Mouse (Mus musculus): ENCODE results near the gene Arl13b.

The Arl13b gene

DNA sequence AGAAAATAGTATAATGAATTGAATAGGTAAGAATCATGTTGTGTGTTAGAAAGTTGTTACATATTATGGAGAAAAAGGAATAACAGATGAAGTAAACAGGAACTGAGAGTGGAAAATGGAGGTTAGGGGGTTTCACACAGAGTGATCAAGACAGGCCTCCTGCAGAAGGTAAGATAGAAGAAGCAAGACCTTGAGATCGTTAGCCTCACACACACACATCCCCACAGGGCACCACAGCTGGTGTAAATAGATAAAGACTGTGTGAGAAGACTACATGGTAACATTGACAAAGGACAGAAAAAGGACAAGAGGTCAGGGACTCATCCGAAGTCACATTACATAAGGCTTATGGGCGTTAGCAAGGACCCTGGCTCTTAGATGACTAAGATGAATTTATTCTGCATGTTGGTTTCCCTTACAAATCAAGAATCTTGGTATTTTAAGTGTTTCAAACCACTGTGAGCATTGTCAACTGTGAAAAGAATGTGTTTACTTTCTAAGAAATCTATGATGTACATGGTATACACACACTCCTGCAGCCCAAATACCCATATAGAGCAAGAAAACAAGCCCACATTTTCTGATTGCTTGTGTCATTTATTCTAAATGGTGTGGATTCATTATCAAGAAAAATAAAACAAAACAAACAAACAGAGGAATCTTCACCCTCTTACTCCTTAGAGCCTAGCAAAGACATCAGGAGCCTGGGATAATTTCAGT lies 12.7 kb downstream of the Arl13b start:
- ChIA-PET POLR2A (interaction anchor here in 3 of 4 experiments (0.5 to 1.4 kb wide), 5 partner anchors 9 to 452 kb away, joined by 3 to 8 read pairs (median 3); partner anchors contain the start of genes Nsun3 (in 2 of the 3) and Arl13b (in 1 of the 3)), CTCF (interaction anchor here in 2 of 4 experiments (1.1 to 1.4 kb wide), 2 partner anchors 8 to 13 kb away, joined by 4 read pairs; partner anchors contain the start of gene Arl13b (in 1 of the 2))

DNA sequence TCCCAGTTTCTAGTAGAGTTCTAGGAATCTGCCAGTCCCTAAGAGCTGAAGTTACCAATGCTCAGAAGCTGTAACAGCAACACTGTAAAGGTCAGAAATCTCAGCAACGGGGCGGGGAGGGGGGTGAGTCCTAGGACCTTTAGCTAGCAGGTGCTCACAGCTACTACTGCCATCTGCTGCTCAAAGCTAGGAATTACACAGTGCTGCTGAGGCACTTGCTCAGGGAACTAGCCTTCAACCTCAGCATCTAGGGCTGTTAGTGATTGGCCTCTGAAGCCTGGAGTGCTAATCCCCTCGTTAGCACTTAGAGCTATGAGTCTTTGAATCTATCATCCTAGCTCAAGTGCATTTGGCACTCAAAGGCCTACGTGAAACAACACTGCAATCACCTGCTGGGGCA lies 14.4 kb downstream of the Arl13b start:
- ChIA-PET POLR2A (interaction anchor here in 2 of 4 experiments (0.7 to 1.8 kb wide), 9 partner anchors 11 to 54 kb away, joined by 3 to 15 read pairs (median 5); partner anchors contain the start of genes Arl13b (in 2 of the 2), Nsun3 (in 2 of the 2) and Pros1 (in 1 of the 2)), CTCF (interaction anchor here in 3 of 4 experiments (0.5 to 1.8 kb wide), 14 partner anchors 11 to 270 kb away, joined by 3 to 16 read pairs (median 3); partner anchors contain the start of genes Arl13b (in 3 of the 3), Pros1 (in 2 of the 3) and Nsun3 (in 1 of the 3))

DNA sequence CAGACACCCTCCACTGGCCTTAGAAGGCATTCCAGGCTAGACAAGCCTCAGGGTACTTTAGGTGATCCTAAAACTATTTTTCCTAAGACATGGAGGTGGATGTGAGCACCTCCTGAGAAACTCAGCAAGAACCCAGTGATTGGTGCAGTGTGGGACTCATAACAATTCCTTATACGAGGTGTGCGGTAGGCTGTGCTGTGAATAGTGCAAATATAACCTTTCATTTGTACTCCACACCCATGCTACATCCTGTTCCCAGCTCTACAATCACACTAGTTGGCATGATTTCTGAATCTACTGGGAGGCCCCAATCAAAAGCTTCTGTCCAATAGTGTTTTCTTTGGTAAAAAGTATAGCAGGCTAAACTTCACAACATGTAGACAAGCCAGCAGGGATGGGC lies 14.8 kb downstream of the Arl13b start:
- POLR2A ChIA-PET: interaction anchor here in 2 of 4 experiments (0.7 to 1.8 kb wide), 9 partner anchors 11 to 54 kb away, joined by 3 to 15 read pairs (median 5); partner anchors contain the start of genes Arl13b (in 2 of the 2), Nsun3 (in 2 of the 2) and Pros1 (in 1 of the 2)
- CTCF ChIA-PET: interaction anchor here in 3 of 4 experiments (0.6 to 1.8 kb wide), 14 partner anchors 11 to 325 kb away, joined by 3 to 16 read pairs (median 3); partner anchors contain the start of genes Arl13b (in 3 of the 3), Pros1 (in 2 of the 3) and Nsun3 (in 1 of the 3)

DNA sequence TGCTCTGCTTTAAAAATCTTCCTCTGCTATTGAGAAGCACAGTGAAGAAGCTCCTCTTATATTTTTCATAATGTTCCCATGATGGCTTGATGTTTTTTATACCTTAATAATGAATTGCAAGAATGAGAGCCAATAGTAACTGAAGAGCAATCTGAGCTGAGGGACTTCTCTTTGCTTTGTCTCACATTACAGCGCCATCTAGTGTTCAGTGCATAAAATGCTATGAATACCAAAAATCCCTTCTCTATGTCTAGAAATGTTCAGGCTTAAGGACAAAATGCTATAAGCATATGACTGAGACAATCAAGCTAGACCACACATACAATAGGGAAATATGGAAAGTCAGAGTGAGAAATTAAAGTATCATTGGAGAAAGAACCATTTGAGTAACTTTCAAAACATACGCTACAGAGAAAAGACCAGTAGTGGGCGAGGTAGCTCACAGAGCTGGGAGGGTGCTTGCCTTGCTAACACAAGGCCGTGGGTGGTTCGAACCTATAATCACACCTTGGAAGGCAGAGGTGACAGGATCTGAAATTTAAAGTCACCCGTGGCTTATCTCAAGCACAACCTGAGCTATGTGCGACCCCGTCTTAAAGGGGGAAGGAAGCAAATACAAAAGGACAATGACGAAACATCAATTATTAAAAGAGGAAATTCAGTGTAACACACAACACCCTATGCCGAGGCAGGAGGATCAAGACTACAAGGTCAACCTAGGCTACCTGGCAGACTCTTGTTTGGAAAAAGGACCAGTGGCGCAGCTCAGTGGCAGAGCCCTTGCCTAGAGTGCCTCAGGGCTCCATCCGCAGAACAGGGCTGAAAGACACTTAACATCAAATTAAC lies 20.5 kb downstream of the Arl13b start:
- ChIA-PET CTCF (interaction anchor here (0.5 to 2.0 kb wide), 28 partner anchors 9 to 1301 kb away, joined by 3 to 8 read pairs (median 3); partner anchors contain the start of genes Nsun3 (in 3 of the 4), Arl13b (in 1 of the 4), Pros1 (in 1 of the 4) and Stx19 (in 1 of the 4)), POLR2A (interaction anchor here in 3 of 4 experiments (0.6 to 3.1 kb wide), 6 partner anchors 20 to 60 kb away, joined by 3 to 11 read pairs (median 3); partner anchors contain the start of genes Arl13b (in 3 of the 3) and Nsun3 (in 2 of the 3))

DNA sequence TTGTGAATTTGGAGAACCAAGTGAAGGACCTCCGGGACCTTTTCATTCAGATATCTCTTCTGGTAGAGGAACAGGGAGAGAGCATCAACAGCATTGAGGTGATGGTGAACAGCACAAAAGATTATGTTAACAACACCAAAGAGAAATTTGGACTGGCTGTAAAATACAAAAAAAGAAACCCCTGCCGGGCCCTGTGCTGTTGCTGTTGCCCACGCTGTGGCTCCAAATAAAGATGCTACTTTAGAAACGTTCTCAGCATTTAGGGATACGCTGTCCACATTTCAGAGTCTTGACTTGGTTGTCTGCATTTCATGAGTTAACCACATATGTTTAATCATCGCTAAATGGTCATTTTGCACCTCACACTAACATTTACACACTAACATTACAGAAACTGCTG lies 24.4 kb downstream of the Arl13b start:
- ChIA-PET CTCF (no interaction called here), POLR2A (no interaction called here)

DNA sequence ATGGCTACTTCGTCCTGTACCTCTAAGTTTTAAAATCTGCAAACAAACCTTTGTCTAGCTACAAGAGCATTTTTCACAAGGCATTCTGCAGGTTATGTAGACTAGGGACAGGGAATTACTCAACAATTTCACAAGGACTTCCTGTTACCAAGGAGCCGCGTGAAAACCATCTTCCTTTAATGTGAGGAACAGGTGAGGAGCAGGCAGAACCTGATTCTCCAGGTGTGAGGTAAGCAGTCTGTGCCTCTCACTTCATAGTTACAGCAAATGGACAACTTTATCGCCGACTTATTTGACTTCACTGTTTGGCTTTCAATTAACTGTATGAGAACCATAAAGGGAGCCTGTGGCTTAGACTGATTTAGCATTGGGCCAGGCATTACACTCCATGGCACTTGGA lies 32.3 kb downstream of the Arl13b start, which contains the start of gene Stx19:
TSS of gene Stx19 (plus strand) at position 186 of the 400 bp plus-strand sequence.
- ChIA-PET CTCF (interaction anchor here in 2 of 4 experiments (1.0 to 1.7 kb wide), 2 partner anchors 12 kb away, joined by 3 read pairs; no protein-coding TSS in a partner anchor), POLR2A (interaction anchor here in 1 of 4 experiments (1.6 kb wide), 1 partner anchor 13 kb away, joined by 4 read pairs; no protein-coding TSS in a partner anchor)

DNA sequence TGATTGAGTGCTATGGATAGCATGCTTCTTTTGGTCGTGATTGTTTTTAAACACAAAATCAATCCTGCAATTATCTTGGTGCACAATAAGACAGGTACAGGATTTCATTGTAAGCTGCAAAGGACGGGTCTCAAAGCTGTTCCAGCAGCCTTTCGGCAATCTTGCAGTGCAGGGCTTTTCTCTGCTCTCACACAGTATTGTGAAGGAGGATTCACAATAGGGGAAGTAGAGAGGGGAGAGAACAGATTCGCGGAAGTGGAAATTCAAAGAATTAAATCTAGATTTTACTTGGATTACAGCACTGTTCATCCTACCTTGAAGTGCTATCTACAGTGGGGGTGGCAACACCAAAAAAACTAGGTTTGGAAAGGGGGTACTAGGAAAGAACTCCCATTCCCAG lies 33.0 kb downstream of the Arl13b start:
- ChIA-PET POLR2A (interaction anchor here in 1 of 4 experiments (1.6 kb wide), 2 partner anchors 12 to 27 kb away, joined by 3 to 4 read pairs; partner anchors contain the start of gene Nsun3), CTCF (interaction anchor here in 3 of 4 experiments (1.3 to 1.7 kb wide), 3 partner anchors 12 to 13 kb away, joined by 3 to 5 read pairs (median 4); no protein-coding TSS in a partner anchor)

DNA sequence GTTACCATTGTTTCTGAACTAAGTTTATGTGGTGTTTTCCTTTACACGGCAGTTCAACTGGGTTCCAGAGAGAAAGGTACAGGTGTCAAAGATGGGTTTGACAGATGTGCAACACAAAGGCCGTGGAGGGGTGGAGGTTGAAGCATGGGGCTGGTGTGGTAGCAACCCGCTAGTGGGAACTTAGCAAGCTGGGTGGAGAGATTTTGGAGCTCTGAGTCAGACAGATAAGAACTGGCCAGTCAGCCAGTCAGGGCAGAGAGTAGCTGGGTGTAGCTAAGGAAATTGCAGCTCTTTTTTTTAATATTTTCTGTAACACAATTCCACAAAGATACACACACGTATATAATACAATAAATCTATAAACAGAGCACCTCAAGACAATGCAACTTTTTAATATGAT lies 36.0 kb downstream of the Arl13b start:
- POLR2A ChIA-PET: interaction anchor here in 1 of 4 experiments (2.4 kb wide), 1 partner anchor 25 kb away, joined by 7 read pairs; the partner anchor contains the start of gene Nsun3
- CTCF ChIA-PET: interaction anchor here in 1 of 4 experiments (0.7 kb wide), 1 partner anchor 15 kb away, joined by 3 read pairs; no protein-coding TSS in a partner anchor

DNA sequence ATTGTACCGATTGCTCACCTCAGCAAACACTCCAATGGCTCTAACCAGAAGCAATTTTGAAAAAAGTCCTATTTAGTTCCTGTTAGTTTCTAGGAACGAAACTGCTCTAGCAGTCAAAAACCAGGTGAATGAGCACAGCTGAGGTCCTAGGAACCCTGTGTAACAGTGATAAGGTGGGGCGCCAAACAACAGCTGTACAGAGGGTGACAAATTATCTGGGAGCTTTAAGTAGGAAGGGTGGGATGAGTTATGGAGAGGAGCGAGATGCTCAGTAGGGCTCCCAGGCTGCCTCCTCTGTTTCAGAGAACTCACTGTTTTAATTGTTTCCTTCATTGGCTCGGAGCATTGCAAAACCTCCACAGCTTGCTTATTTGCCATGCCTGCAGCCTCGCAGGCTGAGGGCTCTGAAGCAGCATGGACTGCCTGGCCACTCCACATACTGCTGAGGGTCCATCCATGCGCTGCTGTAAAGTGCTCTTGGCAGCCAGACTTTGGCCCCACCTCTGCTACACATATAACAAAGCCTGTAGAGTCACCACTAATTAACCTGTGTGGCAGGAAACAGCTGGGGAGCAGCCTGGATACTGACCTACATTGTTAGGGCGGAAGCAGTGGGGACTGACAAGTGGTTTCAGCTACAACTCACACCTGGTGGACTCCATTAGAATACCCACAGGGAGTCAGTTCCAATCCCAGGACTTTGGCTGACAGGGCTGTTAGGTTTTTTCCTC lies 39.4 kb downstream of the Arl13b start:
- ChIA-PET POLR2A (interaction anchor here in 1 of 4 experiments (0.7 kb wide), 1 partner anchor 35 kb away, joined by 3 read pairs; no protein-coding TSS in a partner anchor), CTCF (interaction anchor here in 2 of 4 experiments (1.5 to 2.1 kb wide), 2 partner anchors 19 kb away, joined by 5 to 8 read pairs; no protein-coding TSS in a partner anchor)

DNA sequence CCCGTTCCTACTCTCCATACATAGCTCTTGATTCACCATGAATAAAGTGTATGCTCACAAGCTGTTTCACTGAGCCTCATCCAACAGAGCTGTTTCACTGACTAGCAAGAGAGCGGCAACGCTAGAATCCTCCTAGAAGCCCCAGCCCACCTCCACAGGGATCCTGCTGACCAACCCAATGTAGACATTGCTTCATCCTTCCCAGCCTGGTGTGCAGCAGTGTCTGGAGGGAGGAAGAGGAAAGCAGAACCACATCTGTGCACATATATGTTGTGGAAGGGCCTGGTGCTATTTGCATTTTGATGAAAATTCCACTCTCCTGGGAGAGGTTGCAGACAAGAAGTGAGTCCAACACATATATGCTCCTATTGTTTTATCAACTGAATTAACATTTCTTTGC lies 42.2 kb downstream of the Arl13b start:
- POLR2A ChIA-PET: no interaction called here

DNA sequence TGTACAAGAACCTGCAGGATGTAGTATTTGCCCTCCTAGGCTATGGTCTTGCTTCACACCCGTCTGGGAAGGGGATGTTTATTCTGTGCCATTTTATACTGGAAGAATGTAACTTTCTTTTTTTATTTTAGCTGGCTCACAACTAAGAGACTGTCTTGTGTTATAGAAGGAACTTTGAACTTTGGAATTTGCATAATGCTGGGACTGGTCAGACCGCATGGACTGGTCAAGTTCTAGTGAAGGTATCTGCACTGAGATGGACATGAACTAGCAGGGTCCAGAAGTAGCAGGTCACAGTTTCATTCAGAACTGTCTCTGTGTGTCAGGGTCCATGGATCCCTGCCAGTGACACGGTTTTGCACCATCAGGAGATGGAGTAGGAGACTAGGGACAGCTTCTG lies 47.0 kb downstream of the Arl13b start:
- POLR2A ChIA-PET: interaction anchor here in 1 of 4 experiments (1.0 kb wide), 1 partner anchor 13 kb away, joined by 5 read pairs; the partner anchor contains the start of gene Nsun3
- CTCF ChIA-PET: no interaction called here

More for the DNA sequence above, 42.2 kb downstream of the Arl13b start:
- CTCF ChIA-PET: no interaction called here

DNA sequence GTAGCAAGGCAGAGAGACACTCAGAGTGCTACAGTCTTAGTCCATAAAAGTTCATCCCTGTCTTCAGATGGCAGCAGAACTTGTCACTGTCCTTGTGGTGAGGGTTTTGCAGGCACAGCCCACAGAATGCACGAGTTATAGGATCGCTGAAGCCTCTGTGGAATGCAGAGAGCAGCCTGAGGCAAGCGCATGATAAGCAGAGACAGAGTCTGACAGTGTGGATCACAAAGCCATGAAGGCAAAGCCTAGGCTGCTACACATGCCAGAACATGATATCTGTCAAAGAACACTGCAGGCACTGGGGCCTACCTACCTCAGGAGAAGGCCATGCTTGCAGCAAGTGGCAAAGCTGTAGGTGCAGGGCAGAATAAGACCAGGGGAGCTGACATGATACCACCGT lies 47.4 kb downstream of the Arl13b start:
- ChIA-PET POLR2A (interaction anchor here in 1 of 4 experiments (1.0 kb wide), 1 partner anchor 12 kb away, joined by 5 read pairs; the partner anchor contains the start of gene Nsun3), CTCF (no interaction called here)

DNA sequence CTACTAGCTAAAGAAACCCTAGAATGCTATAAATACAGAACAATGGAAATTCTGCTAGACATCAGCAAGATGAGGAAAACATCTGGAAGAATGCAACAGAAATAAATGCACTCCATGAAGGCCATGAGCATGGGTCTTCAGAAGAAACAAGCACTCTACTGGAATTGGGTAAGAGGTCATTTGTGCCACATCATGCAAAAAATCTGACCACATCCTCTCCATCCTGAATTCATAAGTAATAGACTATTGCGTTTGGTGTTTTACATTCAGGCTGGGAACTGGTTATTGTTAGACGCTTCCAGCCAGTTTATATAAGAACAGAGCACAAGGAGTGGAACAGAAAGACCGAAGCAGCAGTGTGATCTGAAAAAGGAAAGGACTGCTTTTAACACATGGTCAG lies 48.0 kb downstream of the Arl13b start:
- ChIA-PET CTCF (interaction anchor here in 1 of 4 experiments (0.6 kb wide), 1 partner anchor 576 kb away, joined by 4 read pairs; no protein-coding TSS in a partner anchor), POLR2A (interaction anchor here in 2 of 4 experiments (1.5 to 1.8 kb wide), 2 partner anchors 10 to 12 kb away, joined by 3 to 4 read pairs; partner anchors contain the start of gene Nsun3 (in 1 of the 2))

DNA sequence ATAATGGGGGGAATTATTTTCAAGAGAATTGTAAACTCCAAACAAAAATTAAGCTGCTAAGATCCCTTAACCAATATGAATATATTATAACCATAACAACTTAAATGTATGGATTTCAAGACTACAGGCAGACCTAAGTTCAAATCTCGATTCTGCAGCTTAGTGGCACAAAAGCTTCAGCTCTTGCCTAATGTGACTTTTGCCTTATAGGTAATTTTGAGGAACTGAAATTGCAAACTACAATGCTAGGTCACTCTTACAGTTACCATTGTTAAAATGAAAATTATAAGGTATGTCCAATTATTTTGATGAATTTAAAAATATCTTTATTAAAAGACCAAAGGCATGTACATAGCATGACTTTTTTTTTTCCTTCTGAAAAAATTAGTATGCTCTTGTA lies 50.2 kb downstream of the Arl13b start:
- ChIA-PET CTCF (interaction anchor here in 1 of 4 experiments (0.7 kb wide), 1 partner anchor 29 kb away, joined by 3 read pairs; no protein-coding TSS in a partner anchor), POLR2A (interaction anchor here in 1 of 4 experiments (0.7 to 1.1 kb wide), 2 partner anchors 9 to 269 kb away, joined by 3 read pairs; no protein-coding TSS in a partner anchor)

DNA sequence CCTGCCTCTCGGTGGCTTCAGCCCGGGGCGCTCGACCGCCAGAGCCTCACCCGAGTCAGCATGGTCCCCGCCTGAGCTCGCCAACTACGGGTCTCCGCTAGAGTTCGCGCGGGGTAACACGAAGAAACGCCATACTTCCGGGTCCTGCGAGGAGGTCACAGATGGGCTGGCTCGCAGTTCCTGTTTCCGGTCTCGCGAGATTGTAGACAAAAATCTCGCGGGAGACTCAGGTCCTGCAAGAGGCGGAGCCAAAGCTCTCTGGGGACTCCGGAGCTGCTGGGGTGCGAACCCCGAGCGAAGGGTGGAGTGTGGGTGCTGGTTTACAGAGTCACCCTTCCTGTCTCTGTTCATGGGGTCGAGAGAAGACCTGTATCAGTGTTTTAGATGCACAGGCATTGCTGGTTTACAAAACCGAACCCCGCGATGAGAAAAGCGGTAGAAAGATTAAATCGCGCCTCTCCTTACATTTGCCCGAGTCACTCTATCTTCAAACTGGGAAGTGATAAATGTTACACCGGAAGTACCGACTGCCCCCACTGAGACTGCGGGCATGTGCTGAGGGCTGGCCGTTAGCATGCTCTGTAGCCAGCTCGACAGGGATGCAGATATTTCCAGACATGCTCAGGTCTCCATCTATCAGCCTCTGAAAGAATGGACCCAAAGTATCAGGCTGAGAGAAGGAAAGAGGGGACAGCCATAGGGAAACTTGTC lies 60.1 kb downstream of the Arl13b start, which contains the start of gene Nsun3:
TSS of gene Nsun3 (minus strand) at position 198 of the 711 bp plus-strand sequence.
- CTCF ChIA-PET: interaction anchor here in 3 of 4 experiments (0.6 to 1.4 kb wide), 6 partner anchors 39 to 326 kb away, joined by 3 to 5 read pairs (median 3); partner anchors contain the start of gene Arl13b (in 1 of the 3)
- POLR2A ChIA-PET: interaction anchor here in 3 of 4 experiments (0.6 to 2.5 kb wide), 27 partner anchors 9 to 1795 kb away, joined by 3 to 21 read pairs (median 4); partner anchors contain the start of genes Arl13b (in 2 of the 3) and Pros1 (in 1 of the 3)

DNA sequence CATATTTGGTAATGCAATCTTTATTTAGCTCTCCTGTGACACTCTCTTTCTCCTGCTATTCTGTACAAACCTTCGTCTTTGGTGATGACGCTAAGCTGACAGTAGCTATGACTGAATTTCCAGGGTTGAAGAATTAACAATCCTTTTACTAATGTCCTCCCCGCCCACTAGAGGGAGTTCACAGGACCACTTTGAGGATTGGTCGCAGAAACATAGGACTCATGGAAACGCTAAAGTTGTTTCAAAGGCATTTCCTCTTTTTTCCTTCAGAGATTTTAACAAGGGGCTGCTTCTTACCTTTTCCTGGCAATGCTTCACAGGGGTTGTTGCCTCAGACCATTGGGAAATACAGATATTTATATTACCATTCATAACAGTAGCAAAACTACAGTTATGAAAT lies 64.6 kb downstream of the Arl13b start:
- CTCF ChIA-PET: interaction anchor here in 1 of 4 experiments (1.7 kb wide), 1 partner anchor 50 kb away, joined by 4 read pairs; no protein-coding TSS in a partner anchor
- POLR2A ChIA-PET: interaction anchor here in 1 of 4 experiments (0.9 kb wide), 1 partner anchor 24 kb away, joined by 3 read pairs; no protein-coding TSS in a partner anchor
